Mouse (Mus musculus) CH12.LX (cell line): ENCODE results near the gene Crip2. TPM values are rescaled to one million over a fixed set of nuclear protein-coding genes. Genes with fewer than 3 reads are reported as not detected.

ENCODE experiments used
- DNase-seq: peaks from one replicate; pipeline ENCODE4 v3.0.0-alpha.2; 2013; ENCODE audit errors: extremely low read depth
- H3K27ac ChIP-seq: 2 replicates; pipeline ENCODE4 v1.5.1; 2012; ENCODE audit warnings: low read depth, mild to moderate bottlenecking, control low read depth, moderate library complexity; ENCODE audit not compliant: insufficient read depth
- H3K27me3 ChIP-seq: replicated peaks from 2 replicates; pipeline ENCODE3; 2012; ENCODE audit warnings: inconsistent platforms
- H3K36me3 ChIP-seq, 2 experiments: replicated peaks in 1 of 2; 2 replicates each; pipeline versions ENCODE3 to v1.6.1; 2012; ENCODE audit warnings: inconsistent platforms in 1 of 2, low read length in 1 of 2, mild to moderate bottlenecking in 1 of 2, mixed read lengths in 1 of 2, moderate library complexity in 1 of 2; ENCODE audit not compliant: control insufficient read depth in 1 of 2, insufficient read depth in 1 of 2
- H3K4me1 ChIP-seq, 2 experiments: 2 replicates each; pipeline ENCODE4 v1.6.1; 2012; ENCODE audit warnings: inconsistent platforms in 1 of 2, moderate library complexity in 1 of 2; ENCODE audit not compliant: insufficient read depth in 2 of 2, control insufficient read depth in 1 of 2
- H3K4me2 ChIP-seq: 2 replicates; pipeline ENCODE4 v1.6.1; 2012; ENCODE audit warnings: low read depth, mild to moderate bottlenecking, control low read depth; ENCODE audit not compliant: poor library complexity, insufficient read depth, severe bottlenecking
- H3K4me3 ChIP-seq, 3 experiments: fragments of 150-350 bp in 1 of 3; sonication (generic) in 1 of 3; replicated peaks in 1 of 3; 2 replicates each; pipeline versions ENCODE3 to v1.5.1; 2011 to 2012; ENCODE audit warnings: low read depth in 2 of 3, low read length in 2 of 3, mild to moderate bottlenecking in 2 of 3, moderate library complexity in 2 of 3, control low read depth in 1 of 3, improper control_type of control experiment in 1 of 3, inconsistent platforms in 1 of 3, mixed read lengths in 1 of 3; ENCODE audit not compliant: poor library complexity in 1 of 3
- H3K79me2 ChIP-seq: replicated peaks from 2 replicates; pipeline ENCODE4 v1.6.1; 2012; ENCODE audit warnings: mild to moderate bottlenecking, moderate library complexity; ENCODE audit not compliant: control insufficient read depth, poor library complexity, insufficient read depth, severe bottlenecking; ENCODE audit errors: extremely low read depth
- H3K9ac ChIP-seq: 2 replicates; pipeline ENCODE4 v1.6.1; 2012; ENCODE audit warnings: low read depth, mild to moderate bottlenecking, control low read depth, moderate library complexity; ENCODE audit not compliant: insufficient read depth
- H3K9me3 ChIP-seq: replicated peaks from 2 replicates; pipeline ENCODE3; 2012; ENCODE audit warnings: low read length, inconsistent platforms, mixed read lengths
- CHD1 ChIP-seq: IDR thresholded peaks from 2 replicates; pipeline ENCODE4 v1.6.1; 2012; ENCODE audit warnings: low read depth, low read length, improper control_type of control experiment, inconsistent platforms
- CHD2 ChIP-seq: IDR thresholded peaks from 2 replicates; pipeline ENCODE4 v1.6.1; 2011; ENCODE audit warnings: low read length, improper control_type of control experiment
- CTCF ChIP-seq, 2 experiments: IDR thresholded peaks in 1 of 2; conservative IDR thresholded peaks in 1 of 2; 2 replicates each; pipeline ENCODE4 v1.5.1; 2011 to 2012; ENCODE audit warnings: low read depth in 2 of 2, low read length in 2 of 2, improper control_type of control experiment in 1 of 2, inconsistent platforms in 1 of 2, mild to moderate bottlenecking in 1 of 2, moderate library complexity in 1 of 2
- ELF1 ChIP-seq: IDR thresholded peaks from 2 replicates; pipeline ENCODE4 v1.6.1; 2014; ENCODE audit warnings: low read depth, mild to moderate bottlenecking, inconsistent platforms, low read length, improper control_type of control experiment
- EP300 ChIP-seq: IDR thresholded peaks from 2 replicates; pipeline ENCODE4 v1.6.1; 2011; ENCODE audit warnings: low read length, improper control_type of control experiment
- GABPA ChIP-seq: IDR thresholded peaks from 2 replicates; pipeline ENCODE4 v1.6.1; 2012; ENCODE audit warnings: low read depth, low read length, improper control_type of control experiment, inconsistent platforms; ENCODE audit not compliant: insufficient replicate concordance
- MAX ChIP-seq: IDR thresholded peaks from 2 replicates; pipeline ENCODE4 v1.6.1; 2011; ENCODE audit warnings: low read length, improper control_type of control experiment
- MAZ ChIP-seq: IDR thresholded peaks from 2 replicates; pipeline ENCODE4 v1.6.1; 2012; ENCODE audit warnings: low read depth, mild to moderate bottlenecking, inconsistent platforms, low read length, improper control_type of control experiment, moderate library complexity
- MYC ChIP-seq: IDR thresholded peaks from 2 replicates; pipeline ENCODE4 v1.6.1; 2011; ENCODE audit warnings: low read depth, mild to moderate bottlenecking, improper control_type of control experiment, low read length
- NELFE ChIP-seq: IDR thresholded peaks from 2 replicates; pipeline ENCODE4 v1.6.1; 2011; ENCODE audit warnings: low read depth, low read length, improper control_type of control experiment
- NRF1 ChIP-seq: IDR thresholded peaks from 2 replicates; pipeline ENCODE4 v1.6.1; 2014; ENCODE audit warnings: low read depth, mild to moderate bottlenecking, inconsistent platforms, low read length, improper control_type of control experiment, moderate library complexity
- POLR2A ChIP-seq: IDR thresholded peaks from 2 replicates; pipeline ENCODE4 v1.6.1; 2011; ENCODE audit warnings: low read depth, mild to moderate bottlenecking, improper control_type of control experiment, low read length
- RAD21 ChIP-seq: IDR thresholded peaks from 2 replicates; pipeline ENCODE4 v1.6.1; 2011; ENCODE audit warnings: low read depth, mild to moderate bottlenecking, low read length, improper control_type of control experiment, moderate library complexity
- SIN3A ChIP-seq: IDR thresholded peaks from 2 replicates; pipeline ENCODE4 v1.6.1; 2012; ENCODE audit warnings: low read length, improper control_type of control experiment, inconsistent platforms
- SMC3 ChIP-seq: IDR thresholded peaks from 2 replicates; pipeline ENCODE4 v1.6.1; 2011; ENCODE audit warnings: low read depth, low read length, improper control_type of control experiment
- TBP ChIP-seq: conservative IDR thresholded peaks from 2 replicates; pipeline ENCODE4 v1.6.1; 2011; ENCODE audit warnings: low read depth, low read length, improper control_type of control experiment
- TCF12 ChIP-seq: IDR thresholded peaks from 2 replicates; pipeline ENCODE4 v1.6.1; 2014; ENCODE audit warnings: low read depth, mild to moderate bottlenecking, inconsistent platforms, low read length, improper control_type of control experiment
- USF1 ChIP-seq: IDR thresholded peaks from 2 replicates; pipeline ENCODE4 v1.6.1; 2014; ENCODE audit warnings: low read depth, mild to moderate bottlenecking, inconsistent platforms, low read length, improper control_type of control experiment
- ZMIZ1 ChIP-seq: IDR thresholded peaks from 2 replicates; pipeline ENCODE4 v1.6.1; 2012; ENCODE audit warnings: low read depth, mild to moderate bottlenecking, inconsistent platforms, low read length, improper control_type of control experiment
- ZNF384 ChIP-seq: IDR thresholded peaks from 2 replicates; pipeline ENCODE4 v1.6.1; 2012; ENCODE audit warnings: low read depth, low read length, improper control_type of control experiment, inconsistent platforms
- dilution Hi-C: fragments of 300-500 bp; cut with MboI; formaldehyde crosslinking; loops from 2 replicates; pipeline ENCODE4 v1.14.3; 2020; ENCODE audit warnings: low sequenced_read_pairs; ENCODE audit not compliant: extremely low pct_unique_long_range_greater_than_20kb, extremely low pct_ligation_motif_present
- in situ Hi-C: fragments of 300-500 bp; cut with MboI; formaldehyde crosslinking; loops from 3 replicates; pipeline ENCODE4 v1.14.3; 2019; ENCODE audit warnings: low sequenced_read_pairs, low pct_ligation_motif_present, low pct_unique_long_range_greater_than_20kb, mixed read lengths
- polyA plus RNA-seq: library from polyadenylated mRNA; unstranded; fragments of >175 nt; gene quantifications from 2 replicates; pipeline ENCODE4 v1.2.1, GENCODE M21; 2012; ENCODE audit warnings: low read depth; ENCODE audit not compliant: insufficient read length
- total RNA-seq, 2 experiments: library from RNA; depleted of rRNA; stranded (reverse); fragments of 300-350 nt in 1 of 2; fragments of >200 nt in 1 of 2; gene quantifications; 2 replicates each; pipeline ENCODE4 v1.2.3; 2012 to 2014

The Crip2 gene
- total and polyA plus RNA-seq, 3 experiments = 0.89 to 7.7 TPM; not detected in 1

DNA sequence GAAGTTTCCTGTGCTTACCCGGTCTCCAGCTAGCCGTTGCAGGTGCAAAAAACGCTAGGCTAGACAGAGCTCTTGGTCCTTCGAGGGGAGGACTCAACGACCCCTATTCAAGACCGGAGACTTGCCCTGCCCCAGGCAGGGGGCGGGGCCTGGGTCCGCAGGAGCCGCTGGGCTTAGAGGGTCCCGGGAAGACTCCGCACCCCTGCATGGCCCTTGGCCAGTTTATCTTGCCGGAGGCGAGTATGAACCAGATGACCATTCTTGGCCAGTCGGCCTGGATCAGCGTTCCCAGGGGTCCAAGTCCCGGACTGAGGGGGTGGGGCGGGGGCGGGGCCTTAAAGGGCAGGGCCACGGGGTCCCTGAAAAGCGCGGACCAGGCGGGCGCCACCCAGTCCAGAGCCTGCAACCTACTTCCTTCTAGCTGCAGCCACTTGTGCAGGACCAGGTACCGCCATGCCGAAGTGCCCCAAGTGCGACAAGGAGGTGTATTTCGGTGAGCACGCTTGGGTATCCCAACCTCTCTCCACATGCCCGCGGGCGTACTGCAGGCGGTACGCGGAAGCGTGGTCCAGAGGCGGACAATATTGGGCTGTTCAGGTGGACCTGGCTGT, 11.7 kb downstream of the Crip2 start:
- Histone ChIP-seq H3K9ac (peak overlapping the region; percentile 49), H3K4me2 (peak overlapping the region; percentile 74), H3K4me1 (peaks cover 14 to 15% of the 10 kb centered on the region in 2 experiments), H3K27ac (no peak overlapping the region), H3K9me3 (no peaks in the 10 kb centered on the region), H3K79me2 (no peaks in the 10 kb centered on the region), H3K4me3 (peak overlapping the region in 2 of 3 experiments; percentile 45 to 80), H3K27me3 (peaks cover 73% of the 10 kb centered on the region), H3K36me3 (no peaks in the 10 kb centered on the region)
- in situ Hi-C loops = loop anchor here (5.0 kb wide), 1 partner anchor 134 kb away; no protein-coding TSS in a partner anchor
- no peak for DNase-seq
- TF ChIP-seq CTCF (conservative IDR thresholded peaks at IDR 0.05 in 1 of 2, IDR thresholded peaks at IDR 0.05 in 1 of 2; ENCODE audit: low read depth in 2 of 2, low read length in 2 of 2) = no peak
- TF ChIP-seq SMC3 = no peak
- TF ChIP-seq POLR2A = peak; percentile 69
- peak; percentile 45; the same call in 1 of the 2 replicates for TF ChIP-seq NELFE
- peak; percentile 33; the same call in 1 of the 2 replicates for TF ChIP-seq ELF1
- no peak for TF ChIP-seq CHD2
- dilution Hi-C loops = no loop called here

- peaks cover 68% of the 10 kb centered on the region for H3K27me3 ChIP-seq
- peaks cover 14 to 18% of the 10 kb centered on the region in 2 experiments for H3K4me1 ChIP-seq
- DNase-seq = no peak
- in situ Hi-C loops (loop anchor here (5.0 kb wide), 1 partner anchor 135 kb away; no protein-coding TSS in a partner anchor), dilution Hi-C loops (no loop called here)
- peak overlapping the region in 2 of 3 experiments; percentile 45 to 80 for H3K4me3 ChIP-seq
- H3K4me2 ChIP-seq = peak overlapping the region; percentile 74
- H3K79me2 ChIP-seq = no peaks in the 10 kb centered on the region
- H3K9me3 ChIP-seq = no peaks in the 10 kb centered on the region
- TF ChIP-seq NRF1 (no peak), SIN3A (peak; percentile 66; the same call in 1 of the 2 replicates), TCF12 (0 out of 2 replicates have a peak, but pooled peaks have one; percentile 7)
- no peaks in the 10 kb centered on the region for H3K36me3 ChIP-seq
- peak overlapping the region; percentile 49; the same call in 1 of the 2 replicates for H3K9ac ChIP-seq
- H3K27ac ChIP-seq = no peak overlapping the region
Measured at GRCm38 (mm10) chr12:113152272-113152661, 12.2 kb downstream of the Crip2 start.

DNA sequence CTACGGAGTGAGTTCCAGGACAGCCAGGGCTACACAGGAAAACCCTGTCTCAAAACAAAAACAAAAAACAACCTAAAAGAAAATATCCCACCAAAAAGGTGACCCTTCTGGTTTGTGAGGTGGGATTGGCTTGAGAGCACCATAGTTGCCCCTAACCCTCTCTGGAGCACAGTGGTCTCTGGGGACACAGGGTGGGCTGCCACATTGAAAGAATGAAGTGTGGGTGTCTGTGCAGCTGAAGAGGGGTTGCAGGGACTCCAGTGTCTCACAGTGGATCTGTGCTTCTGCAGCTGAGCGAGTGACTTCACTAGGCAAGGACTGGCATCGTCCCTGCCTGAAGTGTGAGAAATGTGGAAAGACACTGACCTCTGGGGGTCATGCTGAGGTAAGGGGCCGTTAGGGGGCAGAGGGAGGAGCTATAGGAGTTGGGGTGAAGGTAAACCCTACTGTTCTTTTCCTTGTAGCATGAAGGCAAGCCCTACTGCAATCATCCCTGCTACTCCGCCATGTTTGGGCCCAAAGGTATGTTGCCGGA, 13.0 kb downstream of the Crip2 start:
- Histone ChIP-seq H3K9ac (no peak overlapping the region), H3K27ac (no peak overlapping the region)
- in situ Hi-C loops = loop anchor here (5.0 kb wide), 1 partner anchor 136 kb away; no protein-coding TSS in a partner anchor

More for the DNA sequence above, 13.0 kb downstream of the Crip2 start:
- Histone ChIP-seq H3K4me1 (peaks cover 10 to 20% of the 10 kb centered on the region in 2 experiments), H3K4me2 (no peak overlapping the region), H3K9me3 (no peaks in the 10 kb centered on the region), H3K36me3 (peaks cover 2 to 8% of the 10 kb centered on the region in 2 experiments), H3K4me3 (no peak overlapping the region), H3K27me3 (peaks cover 65% of the 10 kb centered on the region), H3K79me2 (no peaks in the 10 kb centered on the region)
- no peak for TF ChIP-seq TBP
- no peak for TF ChIP-seq MAZ
- TF ChIP-seq MYC = no peak
- TF ChIP-seq USF1 = no peak
- no peak for TF ChIP-seq ZMIZ1
- no peak for TF ChIP-seq CHD1
- TF ChIP-seq EP300 = no peak
- TF ChIP-seq SIN3A = no peak
- no peak for TF ChIP-seq RAD21
- no peak for TF ChIP-seq ELF1
- no peak for TF ChIP-seq GABPA
- no peak for TF ChIP-seq ZNF384
- no peak for TF ChIP-seq MAX
- dilution Hi-C loops = no loop called here
- no peak for DNase-seq
